19 mouse cellular contexts compared by ENCODE assay signal in genomic region chr1:132022107-132022506, GRCm38 (mm10). TPM values are rescaled to one million over a fixed set of nuclear protein-coding genes. Genes with fewer than 3 reads are reported as not detected.
DNase-seq lines count a peak whose midpoint lies in the region; ATAC-seq lines count a peak whose summit lies in the region.
"Had no signal": no experiment of that assay in that cellular context is flagged by ENCODE, and none has a peak within 500 bp of the region (broad histone marks: within the 10 kb centered on the region; RNA-seq: fewer than 3 reads in every experiment).

No protein-coding gene starts in this region.

- H3K4me1 ChIP-seq in liver, embryonic 13.5 days (replicated peaks) = peaks cover 32% of the 10 kb centered on the region
- no peaks in the 10 kb centered on the region; the same call in 1 of the 2 replicates for H3K4me1 ChIP-seq in liver, embryonic 11.5 days (replicated peaks; ENCODE audit: control insufficient read depth, insufficient read depth, low read length)
- H3K4me1 ChIP-seq in intestine, embryonic 16.5 days (ENCODE audit: control insufficient read depth, insufficient read depth, low read length) = no peaks in the 10 kb centered on the region
- H3K4me1 ChIP-seq in liver, embryonic 15.5 days (replicated peaks) = peaks cover 32% of the 10 kb centered on the region
- H3K4me1 ChIP-seq in forebrain, embryonic 10.5 days = no peaks in the 10 kb centered on the region
- H3K4me1 ChIP-seq: embryonic facial prominence, embryonic 10.5 days; forebrain, embryonic 15.5 days; hindbrain, embryonic 13.5 days had no signal

- H3K36me3 ChIP-seq in liver, embryonic 13.5 days = peaks cover 82% of the 10 kb centered on the region
- H3K36me3 ChIP-seq in liver, embryonic 11.5 days (ENCODE audit: control insufficient read depth, insufficient read depth, low read length) = peaks cover 30% of the 10 kb centered on the region
- peaks cover 18% of the 10 kb centered on the region for H3K36me3 ChIP-seq in intestine, embryonic 16.5 days (ENCODE audit: control insufficient read depth, insufficient read depth, low read length)
- H3K36me3 ChIP-seq in liver, embryonic 15.5 days (replicated peaks) = peaks cover 87% of the 10 kb centered on the region
- H3K36me3 ChIP-seq in forebrain, embryonic 10.5 days (replicated peaks) = peaks cover 94% of the 10 kb centered on the region

- no peaks in the 10 kb centered on the region for H3K9me3 ChIP-seq in liver, embryonic 13.5 days (replicated peaks)
- no peaks in the 10 kb centered on the region for H3K9me3 ChIP-seq in liver, embryonic 11.5 days (ENCODE audit: control insufficient read depth, low read length)
- no peaks in the 10 kb centered on the region for H3K9me3 ChIP-seq in intestine, embryonic 16.5 days (ENCODE audit: control insufficient read depth, low read length)
- no peaks in the 10 kb centered on the region for H3K9me3 ChIP-seq in liver, embryonic 15.5 days (replicated peaks)
- no peaks in the 10 kb centered on the region for H3K9me3 ChIP-seq in forebrain, embryonic 10.5 days
- H3K9me3 ChIP-seq: embryonic facial prominence, embryonic 10.5 days; forebrain, embryonic 15.5 days; heart, embryonic 15.5 days; hindbrain, embryonic 13.5 days had no signal

- H3K27ac ChIP-seq in liver, embryonic 13.5 days = peak overlapping the region; percentile 73
- H3K27ac ChIP-seq in liver, embryonic 11.5 days (ENCODE audit: low read depth, low read length) = no peak overlapping the region
- peak overlapping the region; percentile 14; the same call in 1 of the 2 replicates for H3K27ac ChIP-seq in intestine, embryonic 16.5 days (ENCODE audit: low read length)
- H3K27ac ChIP-seq in liver, embryonic 15.5 days (replicated peaks) = peak overlapping the region; percentile 72
- no peak overlapping the region for H3K27ac ChIP-seq in forebrain, embryonic 10.5 days
- H3K27ac ChIP-seq: embryonic facial prominence, embryonic 10.5 days; forebrain, embryonic 15.5 days; heart, embryonic 15.5 days; hindbrain, embryonic 13.5 days had no signal

- no peak overlapping the region for H3K9ac ChIP-seq in liver, embryonic 13.5 days
- no peak overlapping the region for H3K9ac ChIP-seq in liver, embryonic 11.5 days (ENCODE audit: low read depth, low read length)
- no peak overlapping the region for H3K9ac ChIP-seq in intestine, embryonic 16.5 days (ENCODE audit: low read depth, low read length)
- no peak overlapping the region for H3K9ac ChIP-seq in liver, embryonic 15.5 days
- H3K9ac ChIP-seq: forebrain, embryonic 15.5 days; heart, embryonic 15.5 days; hindbrain, embryonic 13.5 days had no signal

- intact Hi-C loops in left cerebral cortex, postnatal 36 days (cut with DNase I) = no loop called here

- H3K4me2 ChIP-seq in liver, embryonic 13.5 days = no peak overlapping the region
- no peak overlapping the region for H3K4me2 ChIP-seq in liver, embryonic 11.5 days
- H3K4me2 ChIP-seq in intestine, embryonic 16.5 days (ENCODE audit: low read depth, low read length) = no peak overlapping the region
- no peak overlapping the region for H3K4me2 ChIP-seq in liver, embryonic 15.5 days
- H3K4me2 ChIP-seq: forebrain, embryonic 15.5 days; heart, embryonic 11.5 days; heart, embryonic 15.5 days; hindbrain, embryonic 13.5 days had no signal

- no peaks in the 10 kb centered on the region for H3K27me3 ChIP-seq in liver, embryonic 13.5 days
- no peaks in the 10 kb centered on the region for H3K27me3 ChIP-seq in liver, embryonic 11.5 days (replicated peaks; ENCODE audit: control insufficient read depth, insufficient read depth, low read length)
- H3K27me3 ChIP-seq in intestine, embryonic 16.5 days (replicated peaks; ENCODE audit: control insufficient read depth, insufficient read depth, low read length) = no peaks in the 10 kb centered on the region
- no peaks in the 10 kb centered on the region for H3K27me3 ChIP-seq in liver, embryonic 15.5 days
- H3K27me3 ChIP-seq in forebrain, embryonic 10.5 days (ENCODE audit: poor library complexity, severe bottlenecking) = no peaks in the 10 kb centered on the region
- H3K27me3 ChIP-seq: forebrain, embryonic 15.5 days; heart, embryonic 15.5 days; hindbrain, embryonic 13.5 days had no signal

- 69% methylated on average over 3 of the region's 3 CpGs for WGBS in liver, embryonic 13.5 days (ENCODE audit: insufficient replicate concordance)
- WGBS in liver, embryonic 11.5 days = 79% methylated on average over 3 of the region's 3 CpGs
- 73% methylated on average over 3 of the region's 3 CpGs for WGBS in intestine, embryonic 16.5 days
- WGBS in liver, embryonic 15.5 days (ENCODE audit: insufficient replicate concordance) = 71% methylated on average over 3 of the region's 3 CpGs
- WGBS in forebrain, embryonic 10.5 days = 91% methylated on average over 3 of the region's 3 CpGs

- no peak for ATAC-seq in liver, embryonic 13.5 days (ENCODE audit: low read depth)
- ATAC-seq in liver, embryonic 11.5 days (replicated peaks; ENCODE audit: low FRiP score) = no peak
- peak; percentile 72 for ATAC-seq in intestine, embryonic 16.5 days
- no peak for ATAC-seq in liver, embryonic 15.5 days (ENCODE audit: insufficient read depth)
- ATAC-seq: forebrain, embryonic 15.5 days had no signal

- H3K4me3 ChIP-seq in liver, embryonic 13.5 days (replicated peaks) = no peak overlapping the region
- no peak overlapping the region for H3K4me3 ChIP-seq in liver, embryonic 11.5 days (ENCODE audit: low read depth, low read length)
- no peak overlapping the region for H3K4me3 ChIP-seq in intestine, embryonic 16.5 days (ENCODE audit: low read length)
- no peak overlapping the region for H3K4me3 ChIP-seq in liver, embryonic 15.5 days (replicated peaks)
- H3K4me3 ChIP-seq in forebrain, embryonic 10.5 days = no peak overlapping the region
- H3K4me3 ChIP-seq: embryonic facial prominence, embryonic 10.5 days; forebrain, embryonic 15.5 days; heart, embryonic 15.5 days; hindbrain, embryonic 13.5 days had no signal

- no peak for DNase-seq in liver, embryonic 13.5 days
- DNase-seq in liver, embryonic 11.5 days (ENCODE audit: low spot score) = no peak
- DNase-seq in forebrain, embryonic 10.5 days (ENCODE audit: extremely low spot score, low spot score) = no peak
- no peak for DNase-seq in left cerebral cortex, postnatal 36 days (ENCODE audit: low spot score in 2 of 2)
- DNase-seq in heart, adult 8-10 months (ENCODE audit: low spot score) = no peak
- DNase-seq: adrenal gland, adult 8-10 months; adrenal gland, postnatal 36 days; cerebellum, adult 2 months; cerebellum, postnatal 10 days; gastrocnemius, postnatal 36 days; heart, adult 11 months; heart, postnatal 14 days had no signal

RNA-seq across cellular contexts. Expression of gene Elk4, which starts 14.7 kb away (rescaled TPM):
- 9.5 and 10.2 TPM in 2 replicates for polyA plus RNA-seq in liver, embryonic 13.5 days (2015; fragmentation: Nextera tagmentation; extraction: Ambion mirVana)
- 17.8 and 20.9 TPM in 2 replicates for polyA plus RNA-seq in liver, embryonic 11.5 days (2014; fragmentation: Nextera tagmentation; extraction: Ambion mirVana)
- polyA plus RNA-seq in intestine, embryonic 16.5 days (2015; fragmentation: Nextera tagmentation; extraction: Ambion mirVana) = 13.2 and 14.3 TPM in 2 replicates
- 7.9 and 10.1 TPM in 2 replicates for polyA plus RNA-seq in liver, embryonic 15.5 days (2015; fragmentation: Nextera tagmentation; extraction: Ambion mirVana)
- 12.0 and 13.8 TPM in 2 replicates for polyA plus RNA-seq in forebrain, embryonic 10.5 days (2016; fragmentation: Nextera tagmentation; extraction: Ambion mirVana)
- 10 to 100 TPM; 48.7 to 54.6 TPM for total RNA-seq in left cerebral cortex, postnatal 36 days (2021)
- total RNA-seq in heart, adult 8-10 months (2022) = 10 to 100 TPM; 62.5 to 79.4 (median 76.0) TPM

RNA-seq across cellular contexts. Expression of gene Mfsd4a, which starts 45.8 kb away (rescaled TPM):
- 3.2 and 4.8 TPM in 2 replicates for polyA plus RNA-seq in liver, embryonic 13.5 days (2015; fragmentation: Nextera tagmentation; extraction: Ambion mirVana)
- polyA plus RNA-seq in liver, embryonic 11.5 days (2014; fragmentation: Nextera tagmentation; extraction: Ambion mirVana) = 9.9 and 10.8 TPM in 2 replicates
- 8.7 and 10.1 TPM in 2 replicates for polyA plus RNA-seq in intestine, embryonic 16.5 days (2015; fragmentation: Nextera tagmentation; extraction: Ambion mirVana)
- 3.7 and 4.6 TPM in 2 replicates for polyA plus RNA-seq in liver, embryonic 15.5 days (2015; fragmentation: Nextera tagmentation; extraction: Ambion mirVana)
- polyA plus RNA-seq in forebrain, embryonic 10.5 days (2016; fragmentation: Nextera tagmentation; extraction: Ambion mirVana) = 11.1 and 13.0 TPM in 2 replicates
- total RNA-seq in left cerebral cortex, postnatal 36 days (2021) = 100 to 1,000 TPM in 1 of 2 experiments, 10 to 100 TPM in 1; 77.5 to 101 TPM
- 1 to 10 TPM; 4.7 to 9.4 (median 7.7) TPM for total RNA-seq in heart, adult 8-10 months (2022)

RNA-seq across cellular contexts. Expression of gene Slc45a3, which starts 59.3 kb away (rescaled TPM):
- 2.6 and 2.7 TPM in 2 replicates for polyA plus RNA-seq in liver, embryonic 13.5 days (2015; fragmentation: Nextera tagmentation; extraction: Ambion mirVana)
- 3.5 and 3.8 TPM in 2 replicates for polyA plus RNA-seq in liver, embryonic 11.5 days (2014; fragmentation: Nextera tagmentation; extraction: Ambion mirVana)
- 2.5 and 2.9 TPM in 2 replicates for polyA plus RNA-seq in intestine, embryonic 16.5 days (2015; fragmentation: Nextera tagmentation; extraction: Ambion mirVana)
- polyA plus RNA-seq in liver, embryonic 15.5 days (2015; fragmentation: Nextera tagmentation; extraction: Ambion mirVana) = 2.6 and 3.1 TPM in 2 replicates
- 9.0 and 9.3 TPM in 2 replicates for polyA plus RNA-seq in forebrain, embryonic 10.5 days (2016; fragmentation: Nextera tagmentation; extraction: Ambion mirVana)
- 1 to 10 TPM; 1.0 to 1.4 TPM for total RNA-seq in left cerebral cortex, postnatal 36 days (2021)
- total RNA-seq in heart, adult 8-10 months (2022) = 1 to 10 TPM; 2.4 to 4.7 (median 3.3) TPM

Comparison
In these comparisons a context has a peak if more than half of its experiments do, and no peak if none do; other contexts are left out.
1. H3K27ac ChIP-seq: peak in liver, embryonic 13.5 days (single experiment), intestine, embryonic 16.5 days (single experiment) and liver, embryonic 15.5 days (single experiment); none in liver, embryonic 11.5 days (single experiment) and forebrain, embryonic 10.5 days (single experiment).